Mouse (Mus musculus) ES-Bruce4 (cell line): ENCODE measurements at regions not wholly inside any gene's neighbourhood (a gene's known extent, or its start where the extent isn't known, plus 50 kb on each side); places are given as distances from the start of the nearest gene placed in this dataset.
A peak's percentile ranks its signal among the peaks of the same experiment; 100 is the strongest.

Experiments used
- H3K27ac ChIP-seq: 2 replicates; pipeline ENCODE4 v1.5.1; 2012; ENCODE audit warnings: low read length, inconsistent platforms; ENCODE audit not compliant: insufficient read depth
- H3K27me3 ChIP-seq: 2 replicates; pipeline ENCODE4 v1.6.1; 2012; ENCODE audit warnings: mild to moderate bottlenecking, low read length, inconsistent platforms; ENCODE audit not compliant: control insufficient read depth, poor library complexity, insufficient read depth, severe bottlenecking
- H3K36me3 ChIP-seq: 2 replicates; pipeline ENCODE4 v1.6.1; 2012; ENCODE audit warnings: inconsistent platforms, mild to moderate bottlenecking, low read length, moderate library complexity; ENCODE audit not compliant: control insufficient read depth, poor library complexity, insufficient read depth, severe bottlenecking
- H3K4me1 ChIP-seq: one replicate; pipeline ENCODE4 v1.8.1; 2011; ENCODE audit warnings: low read length; ENCODE audit not compliant: control insufficient read depth, insufficient read depth
- H3K4me3 ChIP-seq: 2 replicates; pipeline ENCODE4 v1.5.1; 2011; ENCODE audit warnings: low read depth, mild to moderate bottlenecking, low read length
- H3K9ac ChIP-seq: 2 replicates; pipeline ENCODE4 v1.6.1; 2012; ENCODE audit warnings: low read depth, mild to moderate bottlenecking, inconsistent platforms; ENCODE audit not compliant: poor library complexity, severe bottlenecking
- H3K9me3 ChIP-seq: replicated peaks from 2 replicates; pipeline ENCODE4 v1.6.1; 2012; ENCODE audit warnings: mild to moderate bottlenecking, low read length, inconsistent platforms; ENCODE audit not compliant: control insufficient read depth, poor library complexity, insufficient read depth, severe bottlenecking
- CTCF ChIP-seq: IDR thresholded peaks from one replicate; pipeline ENCODE4 v1.8.1; 2011; ENCODE audit warnings: low read depth, low read length
- EP300 ChIP-seq: IDR thresholded peaks from 2 replicates; pipeline ENCODE4 v1.6.1; 2011; ENCODE audit warnings: low read depth, low read length; ENCODE audit not compliant: insufficient read depth
- POLR2A ChIP-seq: IDR thresholded peaks from one replicate; pipeline ENCODE4 v1.8.1; 2011; ENCODE audit warnings: low read length; ENCODE audit not compliant: insufficient read depth

GRCm38 (mm10) chr9:116384176-116385076, 209.3 kb upstream of the Tgfbr2 start:
- no peak overlapping the region for H3K4me3 ChIP-seq

GRCm38 (mm10) chr9:116383411-116384101, 208.4 kb upstream of the Tgfbr2 start:
- H3K4me3 ChIP-seq: no peak overlapping the region
- no peaks in the 10 kb centered on the region for H3K4me1 ChIP-seq
- TF ChIP-seq EP300 (no peak), POLR2A (no peak), CTCF (no peak)
- H3K27me3 ChIP-seq: no peaks in the 10 kb centered on the region
- no peak overlapping the region for H3K9ac ChIP-seq
- no peak overlapping the region for H3K27ac ChIP-seq
- no peaks in the 10 kb centered on the region; the same call in 1 of the 2 replicates for H3K9me3 ChIP-seq
- no peaks in the 10 kb centered on the region for H3K36me3 ChIP-seq

More at GRCm38 (mm10) chr9:116384176-116385076, 209.3 kb upstream of the Tgfbr2 start:
- Histone ChIP-seq H3K9ac (no peak overlapping the region), H3K36me3 (no peaks in the 10 kb centered on the region), H3K27ac (no peak overlapping the region), H3K27me3 (no peaks in the 10 kb centered on the region), H3K4me1 (no peaks in the 10 kb centered on the region), H3K9me3 (no peaks in the 10 kb centered on the region; the same call in 1 of the 2 replicates)
- TF ChIP-seq POLR2A (no peak), CTCF (peak; percentile 33), EP300 (no peak)

GRCm38 (mm10) chr9:116377706-116378105, 202.5 kb upstream of the Tgfbr2 start:
- no peaks in the 10 kb centered on the region for H3K27me3 ChIP-seq
- H3K9ac ChIP-seq: no peak overlapping the region
- no peaks in the 10 kb centered on the region for H3K36me3 ChIP-seq
- H3K4me1 ChIP-seq: no peaks in the 10 kb centered on the region
- H3K9me3 ChIP-seq: no peaks in the 10 kb centered on the region; the same call in 1 of the 2 replicates
- TF ChIP-seq POLR2A (no peak), EP300 (no peak), CTCF (no peak)
- H3K27ac ChIP-seq: no peak overlapping the region
- H3K4me3 ChIP-seq: no peak overlapping the region

GRCm38 (mm10) chr9:116375658-116376357, 200.6 kb upstream of the Tgfbr2 start:
- no peak for TF ChIP-seq EP300
- TF ChIP-seq CTCF: no peak
- TF ChIP-seq POLR2A: no peak
- H3K9ac ChIP-seq: no peak overlapping the region
- H3K9me3 ChIP-seq: no peaks in the 10 kb centered on the region; the same call in 1 of the 2 replicates
- no peaks in the 10 kb centered on the region for H3K36me3 ChIP-seq
- no peak overlapping the region for H3K4me3 ChIP-seq
- no peaks in the 10 kb centered on the region for H3K27me3 ChIP-seq
- no peak overlapping the region for H3K27ac ChIP-seq
- H3K4me1 ChIP-seq: no peaks in the 10 kb centered on the region

- TF ChIP-seq CTCF: no peak
- TF ChIP-seq POLR2A: no peak
- TF ChIP-seq EP300: no peak
- H3K27me3 ChIP-seq: no peaks in the 10 kb centered on the region
- no peak overlapping the region for H3K4me3 ChIP-seq
- no peak overlapping the region for H3K9ac ChIP-seq
- H3K4me1 ChIP-seq: no peaks in the 10 kb centered on the region
- no peaks in the 10 kb centered on the region for H3K36me3 ChIP-seq
- H3K9me3 ChIP-seq: no peaks in the 10 kb centered on the region
- no peak overlapping the region for H3K27ac ChIP-seq
Observed at GRCm38 (mm10) chr9:116374343-116374742, 199.2 kb upstream of the Tgfbr2 start.
